Mouse (Mus musculus) common myeloid progenitor, adult 5-6 weeks (primary cell): ENCODE measurements around the gene Tgfbr3l. TPM values are rescaled to one million over a fixed set of nuclear protein-coding genes. Genes with fewer than 3 reads are reported as not detected.

Source experiments
- ATAC-seq: replicated peaks from 2 replicates; pipeline ENCODE4 v1.8.0; 2016; ENCODE audit warnings: low read depth, mild to moderate bottlenecking, moderate TSS enrichment, inconsistent platforms; ENCODE audit not compliant: poor library complexity, severe bottlenecking
- total RNA-seq: library from RNA; stranded (forward); fragments of 200-1000, 187-1606 nt; gene quantifications from 2 replicates; pipeline ENCODE4 v1.2.3, GENCODE M21; 2017

Tgfbr3l gene
- total RNA-seq: 1.5 TPM in 1 of 2 replicates, not detected in the other

GRCm38 (mm10) chr8:4247951-4248540 is at the start of gene Tgfbr3l:
Tgfbr3l (plus strand) TSS chr8:4248214.
- ATAC-seq: no peak

DNA sequence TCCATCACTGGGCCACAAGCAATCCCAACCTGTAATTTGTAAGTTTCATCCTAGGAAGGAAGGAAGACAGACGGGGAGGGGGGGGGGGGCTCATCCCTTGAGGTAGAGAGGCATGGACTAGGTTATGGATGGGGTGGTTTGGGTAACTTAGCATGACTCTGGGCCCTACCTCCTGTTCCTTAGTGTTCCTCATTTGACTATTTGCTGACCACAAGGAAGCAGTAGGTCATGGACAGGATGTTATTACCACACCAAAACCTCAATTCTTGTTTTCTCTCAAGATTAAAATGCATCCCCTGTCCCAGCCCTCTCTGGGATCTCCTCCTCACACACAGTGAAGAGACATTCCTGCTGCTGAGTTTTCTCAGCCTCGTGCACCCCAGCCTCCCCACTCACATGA is 46.7 kb upstream of the Tgfbr3l start:
- peak; percentile 86 for ATAC-seq

DNA sequence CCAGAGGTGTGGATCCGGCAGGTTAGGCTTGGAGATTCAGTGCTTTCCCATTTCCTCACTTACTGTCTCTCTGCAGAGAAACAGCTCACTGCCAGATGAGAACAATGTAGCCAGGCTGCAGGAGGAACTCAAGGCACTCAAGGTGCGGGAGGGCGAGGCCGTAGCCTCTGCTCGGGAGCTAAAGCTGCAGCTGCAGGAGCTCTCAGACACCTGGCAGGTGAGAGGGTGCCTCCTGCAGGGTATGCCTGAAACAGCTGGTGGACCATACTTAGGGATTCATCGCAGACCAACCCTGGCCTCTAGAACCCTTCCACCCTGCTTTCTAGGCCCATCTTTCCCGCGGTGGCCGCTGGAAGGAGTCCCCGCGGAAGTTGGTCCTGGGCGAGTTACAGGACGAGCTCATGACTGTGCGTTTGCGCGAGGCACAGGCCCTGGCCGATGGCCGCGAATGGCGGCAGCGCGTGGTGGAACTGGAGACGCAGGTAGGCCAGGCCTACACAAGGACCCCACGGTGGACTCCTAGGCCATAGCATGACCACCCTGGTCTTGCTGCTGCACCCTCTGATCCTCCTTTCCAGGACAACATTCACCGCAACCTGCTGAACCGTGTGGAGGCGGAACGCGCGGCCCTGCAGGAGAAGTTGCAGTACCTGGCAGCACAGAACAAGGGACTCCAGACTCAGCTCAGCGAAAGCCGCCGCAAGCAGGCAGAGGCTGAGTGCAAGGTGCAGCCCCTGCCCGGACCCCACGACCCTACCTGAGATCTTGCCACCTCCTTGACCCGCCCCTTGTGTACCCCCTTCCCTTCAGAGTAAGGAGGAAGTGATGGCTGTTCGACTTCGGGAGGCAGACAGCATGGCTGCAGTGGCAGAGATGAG is 42.5 kb upstream of the Tgfbr3l start:
- no peak for ATAC-seq

GRCm38 (mm10) chr8:4206182-4207015 is 41.6 kb upstream of the Tgfbr3l start:
- no peak for ATAC-seq

- ATAC-seq: no peak
Observed at GRCm38 (mm10) chr8:4207016-4207350, 41.0 kb upstream of the Tgfbr3l start.

GRCm38 (mm10) chr8:4211097-4211496 is 36.9 kb upstream of the Tgfbr3l start:
- no peak for ATAC-seq

GRCm38 (mm10) chr8:4212809-4213209 is 35.2 kb upstream of the Tgfbr3l start:
- peak; percentile 5; the same call in 1 of the 2 replicates for ATAC-seq

DNA sequence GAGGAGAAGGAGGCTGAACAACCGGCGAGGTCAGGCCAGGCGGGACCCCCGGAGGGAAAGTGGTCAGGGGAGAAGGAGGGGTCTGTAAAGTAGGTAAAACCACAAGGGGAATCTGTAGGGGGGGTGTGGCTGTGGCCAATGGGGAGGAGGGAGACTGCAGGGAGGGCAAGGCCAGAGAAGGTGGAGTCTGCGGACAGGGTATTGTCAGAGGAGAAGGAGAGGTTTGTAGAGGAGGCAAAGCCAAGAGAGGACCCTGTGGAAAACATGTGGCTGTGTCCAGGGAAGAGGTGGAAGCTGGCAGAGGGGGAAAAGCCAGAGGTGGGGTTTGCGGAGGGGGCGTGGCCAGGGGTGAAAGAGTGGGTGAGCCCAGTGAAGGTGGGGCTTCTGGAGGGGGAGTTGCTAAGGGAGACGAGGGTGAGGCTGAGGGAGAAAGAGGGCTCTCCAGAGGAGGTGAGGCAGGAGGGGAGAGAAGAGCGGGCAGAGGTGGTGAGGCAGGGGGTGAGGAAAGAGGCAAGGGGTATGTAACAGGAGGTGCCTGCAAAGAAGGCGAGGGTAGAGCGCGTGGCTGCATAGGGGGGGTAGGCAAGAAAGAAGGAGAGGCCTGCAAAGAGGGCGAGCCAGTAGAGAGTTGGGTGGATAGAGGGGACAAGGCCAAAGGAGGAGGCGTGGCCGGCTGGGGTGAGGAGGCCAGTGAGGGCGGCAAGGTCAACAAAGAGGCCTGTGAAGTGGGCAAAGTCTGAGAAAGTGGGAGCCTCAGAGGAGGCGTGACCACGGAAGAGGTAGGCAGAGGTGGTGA is 34.6 kb upstream of the Tgfbr3l start:
- peak; percentile 34 for ATAC-seq

- peak; percentile 73 for ATAC-seq
Observed at GRCm38 (mm10) chr8:4214006-4214980, 33.7 kb upstream of the Tgfbr3l start.

DNA sequence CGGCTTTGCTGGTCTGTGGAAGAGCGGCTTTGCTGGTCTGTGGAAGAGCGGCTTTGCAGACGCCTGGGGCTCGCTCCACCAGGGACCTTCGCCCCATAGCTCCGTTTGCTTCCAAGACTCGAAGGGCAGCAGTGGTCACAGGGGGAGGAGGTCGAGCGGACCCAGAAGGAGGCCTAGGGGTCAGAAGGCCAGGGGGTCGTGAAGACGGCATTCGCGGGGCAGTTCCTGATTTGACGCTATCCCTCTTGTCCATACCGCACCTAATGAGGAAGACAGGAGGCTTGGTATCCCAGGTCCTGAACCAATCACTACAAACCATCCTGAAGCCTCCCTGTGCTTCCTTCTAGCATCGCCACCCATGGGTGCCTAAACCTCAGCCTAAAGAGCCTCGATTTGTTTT is 31.7 kb upstream of the Tgfbr3l start:
- no peak for ATAC-seq

DNA sequence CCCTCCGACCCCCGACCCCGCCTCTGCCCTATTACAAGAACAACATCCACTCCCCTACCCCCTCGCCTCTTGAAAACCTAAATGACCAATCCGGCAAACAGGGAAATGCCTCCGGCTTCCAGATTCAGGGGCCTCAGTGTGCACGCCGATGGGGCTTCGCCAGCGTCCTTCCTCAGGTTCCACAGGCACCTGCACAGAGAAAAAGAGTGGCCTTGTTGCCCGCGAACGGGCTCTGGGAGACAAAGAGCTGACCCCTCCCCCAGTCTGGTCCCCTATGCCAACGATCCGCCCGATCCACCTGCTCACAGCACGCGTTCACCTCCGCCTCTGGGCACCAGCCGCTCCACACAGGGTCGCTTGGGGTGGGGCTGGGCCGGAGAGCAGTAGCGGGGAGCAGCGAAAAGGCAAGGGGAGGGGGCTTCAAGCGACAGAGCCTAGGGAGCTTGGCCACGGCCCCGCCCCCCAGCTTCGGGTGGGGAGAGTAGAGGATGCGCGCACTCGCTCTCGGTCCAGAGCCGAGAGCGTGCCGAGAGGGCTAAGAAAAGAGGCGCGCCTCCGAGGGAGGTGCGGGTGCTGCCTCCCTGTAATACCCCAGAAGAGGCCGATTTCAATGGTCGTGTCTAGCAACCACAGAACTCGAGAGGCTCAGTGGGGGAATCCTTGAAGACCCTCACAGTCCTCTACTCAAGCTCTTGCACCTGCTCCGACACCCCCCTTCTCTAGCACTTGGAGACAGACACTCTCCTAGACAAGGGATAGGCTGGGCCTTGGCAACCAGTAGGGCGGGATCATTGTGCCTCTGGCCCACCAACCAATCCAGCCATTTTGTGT is 31.0 kb upstream of the Tgfbr3l start, which contains the start of gene Prr36:
Gene Prr36 (minus strand): TSS at position 669 of the 831 bp plus-strand sequence.
- no peak for ATAC-seq

DNA sequence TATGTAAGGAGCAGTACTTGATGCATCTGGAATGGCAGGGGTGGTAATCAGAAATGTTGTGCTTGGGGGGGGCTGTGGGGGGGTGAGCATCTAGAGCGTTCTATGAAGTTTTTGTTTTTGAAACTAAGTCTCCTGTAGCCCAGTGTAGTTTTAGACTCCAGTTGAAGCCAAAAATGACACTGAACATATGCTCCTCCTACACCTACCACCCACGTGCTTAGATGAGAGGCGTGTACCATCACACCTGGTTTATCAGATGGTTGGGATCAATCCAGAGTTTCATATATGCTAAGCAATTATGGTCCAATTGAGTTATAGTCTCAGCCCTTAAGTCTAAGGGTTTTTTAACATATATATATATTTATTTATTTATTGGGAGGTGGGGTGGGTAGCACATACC is 28.4 kb upstream of the Tgfbr3l start:
- ATAC-seq: no peak

GRCm38 (mm10) chr8:4222059-4222458 is 26.0 kb upstream of the Tgfbr3l start:
- ATAC-seq: no peak

GRCm38 (mm10) chr8:4226323-4226722 is 21.7 kb upstream of the Tgfbr3l start:
- peak; percentile 38; the same call in 1 of the 2 replicates for ATAC-seq

GRCm38 (mm10) chr8:4226739-4227347 is 21.2 kb upstream of the Tgfbr3l start, which contains the start of gene Lrrc8e:
Lrrc8e (plus strand) TSS chr8:4226827.
- ATAC-seq: peak; percentile 59

DNA sequence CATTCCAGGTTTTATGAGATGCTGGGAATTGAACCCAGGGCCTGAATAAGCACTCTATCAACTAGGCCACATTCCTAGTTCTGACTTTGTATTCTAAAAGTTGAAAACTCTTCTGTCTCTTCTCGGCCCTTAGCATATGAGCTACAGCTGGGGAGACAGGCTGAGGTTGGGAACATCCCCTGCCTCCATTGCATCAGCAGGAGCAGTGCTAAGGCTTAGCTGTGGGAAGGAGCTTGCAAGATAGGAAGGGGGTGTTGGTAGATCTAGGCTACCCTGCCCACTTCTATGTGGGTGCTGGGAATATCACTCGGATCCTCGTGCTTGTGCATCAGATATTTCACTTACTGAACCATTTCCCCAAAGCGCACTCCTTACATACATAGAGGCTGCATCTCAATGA is 20.1 kb upstream of the Tgfbr3l start:
- no peak for ATAC-seq

GRCm38 (mm10) chr8:4229784-4230183 is 18.2 kb upstream of the Tgfbr3l start:
- no peak for ATAC-seq
